Mouse (Mus musculus): Measurements from ENCODE around the gene Adsl.

Gene Adsl

DNA sequence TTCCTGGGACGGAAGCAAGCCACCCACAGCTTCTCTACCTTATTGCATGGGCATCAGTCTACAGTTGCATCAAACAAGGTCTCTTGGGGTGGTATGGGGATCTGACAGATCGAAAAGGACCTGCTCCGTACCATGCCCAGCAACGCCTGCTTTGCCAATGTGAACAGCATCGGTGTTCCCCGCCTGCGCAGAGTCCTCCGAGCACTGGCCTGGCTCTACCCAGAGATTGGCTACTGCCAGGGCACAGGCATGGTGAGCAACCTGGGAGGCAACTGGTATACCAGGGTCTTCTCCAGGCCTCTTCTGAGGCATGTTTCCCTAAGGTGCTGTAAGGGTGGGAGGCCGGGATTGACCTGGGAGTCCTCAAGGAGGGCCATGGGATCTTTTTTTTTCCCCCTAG is 59.0 kb downstream of the Adsl start:
- no peak for DNase-seq (ENCODE audit: low read depth, low spot score)

DNA sequence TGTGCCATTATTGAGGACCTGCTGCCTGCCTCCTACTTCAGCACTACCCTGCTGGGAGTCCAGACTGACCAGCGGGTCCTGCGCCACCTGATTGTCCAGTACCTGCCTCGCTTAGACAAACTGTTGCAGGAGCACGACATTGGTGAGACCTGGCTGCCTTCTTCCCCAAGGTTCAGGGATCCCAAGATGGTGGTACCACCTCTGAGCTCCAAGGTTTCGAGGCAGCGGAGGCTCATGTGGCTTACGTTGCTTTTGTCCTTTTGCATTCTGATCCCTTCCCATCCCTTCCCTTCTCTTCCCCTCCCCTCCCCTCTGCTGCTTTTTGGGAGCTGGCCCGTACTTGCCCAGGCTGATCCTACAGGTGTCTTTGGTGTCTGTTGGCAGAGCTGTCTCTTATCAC is 59.6 kb downstream of the Adsl start:
- peak; percentile 5 for DNase-seq (ENCODE audit: low read depth, low spot score)

DNA sequence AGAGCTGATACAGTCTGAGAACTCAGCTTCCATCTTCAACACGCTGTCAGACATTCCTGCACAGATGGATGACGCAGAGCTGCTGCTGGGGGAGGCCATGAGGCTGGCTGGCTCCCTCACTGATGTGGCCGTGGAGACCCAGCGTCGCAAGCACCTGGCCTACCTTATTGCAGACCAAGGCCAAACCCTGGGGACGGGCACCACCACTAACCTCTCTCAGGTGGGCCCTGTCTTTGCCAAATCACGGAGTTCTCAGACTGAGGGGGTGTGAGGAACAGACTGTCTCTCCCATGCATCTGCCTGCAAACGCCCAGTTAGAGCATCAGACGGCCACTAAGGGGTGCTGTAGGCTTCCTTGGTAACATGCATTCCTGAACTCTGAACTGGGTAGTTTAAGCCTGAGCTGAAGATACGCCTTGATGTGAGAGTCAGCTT is 60.4 kb downstream of the Adsl start:
- peak; percentile 64 for DNase-seq (ENCODE audit: low read depth, low spot score)

- peak; percentile 7 for DNase-seq (ENCODE audit: low read depth, low spot score)
Observed at GRCm38 (mm10) chr15:81010114-81010513, 61.8 kb downstream of the Adsl start.

- peak; percentile 4 for DNase-seq (ENCODE audit: low read depth, low spot score)
Observed at GRCm38 (mm10) chr15:81011523-81011922, 63.2 kb downstream of the Adsl start.

- DNase-seq (ENCODE audit: low read depth, low spot score): no peak
Observed at GRCm38 (mm10) chr15:81012359-81012758, 64.1 kb downstream of the Adsl start.

DNA sequence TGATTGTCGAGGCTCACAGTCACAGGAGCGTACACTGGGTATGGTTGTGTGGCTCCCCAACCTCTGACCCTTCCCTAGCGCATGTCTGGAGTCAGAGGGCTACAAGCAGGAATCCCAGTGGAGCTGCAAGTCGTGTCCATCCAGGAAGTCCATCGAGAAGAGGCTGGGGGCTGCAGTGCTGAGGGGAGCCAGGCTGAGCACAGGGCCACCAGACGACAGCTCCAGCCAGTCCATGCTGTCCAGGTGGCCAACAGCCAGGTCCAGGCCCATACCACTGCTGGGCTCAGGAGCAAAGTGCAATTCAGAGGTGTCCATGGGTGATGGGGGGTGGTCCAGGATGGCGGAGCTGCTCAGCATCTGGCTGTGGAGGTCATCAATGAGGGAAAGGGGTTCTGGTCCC is 64.9 kb downstream of the Adsl start:
- DNase-seq (ENCODE audit: low read depth, low spot score): no peak

DNA sequence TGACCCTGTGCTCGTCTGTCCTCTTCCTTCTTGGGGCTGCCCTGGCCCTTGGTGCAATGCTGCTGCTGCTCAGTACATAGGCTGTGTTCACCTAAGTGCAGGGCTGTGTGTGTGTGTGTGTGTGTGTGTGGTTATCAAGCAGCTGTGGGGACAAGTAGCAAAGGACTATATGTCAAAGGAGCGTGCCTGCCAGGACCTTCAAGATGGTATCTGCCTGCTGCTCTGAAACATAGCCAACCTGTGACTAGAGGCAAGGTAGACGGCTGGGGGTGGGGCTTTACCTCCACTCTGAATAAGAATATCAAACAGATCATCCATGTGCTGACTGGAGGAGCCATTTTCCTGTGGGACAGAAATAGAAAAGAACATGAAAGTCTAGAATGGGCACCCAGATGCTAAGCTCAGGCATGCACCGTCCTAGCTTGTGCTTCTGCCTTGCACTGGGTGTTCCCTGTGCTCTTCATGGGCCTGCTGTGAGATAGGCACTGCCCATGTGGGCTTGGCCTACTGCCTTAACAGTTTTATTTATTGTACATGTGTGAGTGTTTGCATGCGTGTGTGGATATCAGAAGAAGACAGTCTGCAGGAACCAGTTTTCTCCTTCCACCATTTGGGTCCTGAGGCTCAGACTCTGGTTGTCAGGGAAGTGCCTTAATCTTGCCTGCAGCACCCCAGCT is 66.9 kb downstream of the Adsl start:
- DNase-seq (ENCODE audit: low read depth, low spot score): no peak

- DNase-seq (ENCODE audit: low read depth, low spot score): no peak
Observed at GRCm38 (mm10) chr15:81016488-81016887, 68.2 kb downstream of the Adsl start.

- no peak for DNase-seq (ENCODE audit: low read depth, low spot score)
Observed at GRCm38 (mm10) chr15:81017308-81017707, 69.0 kb downstream of the Adsl start.
